Mouse (Mus musculus): Measurements from ENCODE around the gene Acot11. TPM values are rescaled to one million over a fixed set of nuclear protein-coding genes. Genes with fewer than 3 reads are reported as not detected.

Gene Acot11
- polyA plus RNA-seq, 1 experiment from 2014 or later = 5.0 TPM

DNA sequence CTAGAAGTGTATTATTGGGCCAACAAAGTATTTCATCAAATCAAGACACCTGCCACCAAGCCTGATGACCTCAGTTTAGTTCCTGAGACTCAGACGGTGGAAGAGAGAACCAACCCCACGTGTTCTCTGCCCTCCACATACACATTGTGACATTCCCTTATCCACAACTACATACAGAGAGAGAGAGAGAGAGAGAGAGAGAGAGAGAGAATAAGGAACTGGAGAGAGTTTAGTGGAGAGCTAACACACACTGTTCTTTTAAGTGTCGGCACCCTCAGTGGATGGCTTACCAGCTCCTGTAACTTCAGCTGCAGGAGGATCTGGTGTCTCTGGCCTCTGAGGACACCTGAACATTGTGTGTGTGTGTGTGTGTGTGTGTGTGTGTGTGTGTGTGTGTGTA is 2.5 kb upstream of the Acot11 start:
- H3K9ac ChIP-seq (ENCODE audit: low read length) = no peak overlapping the region
- H3K4me3 ChIP-seq (ENCODE audit: control insufficient read depth in 1 of 2, insufficient read depth in 1 of 2, low read depth in 1 of 2, low read length in 2 of 2) = no peak overlapping the region
- no peaks in the 10 kb centered on the region for H3K36me3 ChIP-seq (ENCODE audit: control insufficient read depth, insufficient read depth, low read length)
- WGBS = 63% methylated on average over 3 of the region's 3 CpGs
- H3K9me3 ChIP-seq (ENCODE audit: control insufficient read depth, low read length) = 0 out of 2 replicates have a peak, but pooled peaks cover 4% of the 10 kb centered on the region
- no peak overlapping the region for H3K4me2 ChIP-seq (ENCODE audit: low read length)
- H3K27ac ChIP-seq (replicated peaks in 1 of 2; ENCODE audit: control insufficient read depth in 1 of 2, insufficient read depth in 1 of 2, low read depth in 2 of 2, low read length in 2 of 2) = no peak overlapping the region
- peaks cover 3% of the 10 kb centered on the region for H3K27me3 ChIP-seq (ENCODE audit: control insufficient read depth, insufficient read depth, low read length)
- peaks cover 8 to 9% of the 10 kb centered on the region in 2 experiments; a peak in 2 of 4 replicates for H3K4me1 ChIP-seq (ENCODE audit: control insufficient read depth in 2 of 2, insufficient read depth in 2 of 2, low read length in 2 of 2)
- no peak for ATAC-seq (ENCODE audit: insufficient number of reproducible peaks, insufficient read depth, low FRiP score, low read depth)

DNA sequence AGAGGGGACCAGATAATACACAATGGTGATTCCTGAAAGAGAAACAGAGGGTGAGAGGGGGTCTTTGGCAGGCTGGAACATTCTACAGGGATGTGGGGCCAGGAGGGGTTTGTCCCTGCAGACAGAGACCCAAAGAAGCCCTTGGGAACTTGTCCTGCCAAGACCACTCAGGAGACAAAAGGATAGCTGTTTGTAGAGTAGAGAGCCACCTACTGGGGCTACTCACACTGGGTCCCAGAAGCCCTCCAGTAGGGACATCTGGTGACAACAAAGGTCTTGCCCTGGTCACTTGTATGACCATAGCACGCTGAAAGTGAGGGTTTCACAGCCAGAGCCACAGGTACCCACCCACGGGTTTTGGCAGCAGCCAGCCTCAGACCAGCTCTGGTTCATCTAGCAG is 1.1 kb upstream of the Acot11 start:
- 42% methylated on average over 2 of the region's 2 CpGs for WGBS
- no peak overlapping the region for H3K4me2 ChIP-seq (ENCODE audit: low read length)
- 0 out of 2 replicates have a peak, but pooled peaks cover 4% of the 10 kb centered on the region for H3K9me3 ChIP-seq (ENCODE audit: control insufficient read depth, low read length)
- no peak for ATAC-seq (ENCODE audit: insufficient number of reproducible peaks, insufficient read depth, low FRiP score, low read depth)
- no peak overlapping the region for H3K9ac ChIP-seq (ENCODE audit: low read length)
- no peaks in the 10 kb centered on the region for H3K36me3 ChIP-seq (ENCODE audit: control insufficient read depth, insufficient read depth, low read length)
- H3K27ac ChIP-seq (replicated peaks in 1 of 2; ENCODE audit: control insufficient read depth in 1 of 2, insufficient read depth in 1 of 2, low read depth in 2 of 2, low read length in 2 of 2) = no peak overlapping the region
- H3K4me3 ChIP-seq (ENCODE audit: control insufficient read depth in 1 of 2, insufficient read depth in 1 of 2, low read depth in 1 of 2, low read length in 2 of 2) = no peak overlapping the region
- H3K4me1 ChIP-seq (ENCODE audit: control insufficient read depth in 2 of 2, insufficient read depth in 2 of 2, low read length in 2 of 2) = peaks cover 8 to 9% of the 10 kb centered on the region in 2 experiments; a peak in 2 of 4 replicates
- H3K27me3 ChIP-seq (ENCODE audit: control insufficient read depth, insufficient read depth, low read length) = peaks cover 3% of the 10 kb centered on the region

DNA sequence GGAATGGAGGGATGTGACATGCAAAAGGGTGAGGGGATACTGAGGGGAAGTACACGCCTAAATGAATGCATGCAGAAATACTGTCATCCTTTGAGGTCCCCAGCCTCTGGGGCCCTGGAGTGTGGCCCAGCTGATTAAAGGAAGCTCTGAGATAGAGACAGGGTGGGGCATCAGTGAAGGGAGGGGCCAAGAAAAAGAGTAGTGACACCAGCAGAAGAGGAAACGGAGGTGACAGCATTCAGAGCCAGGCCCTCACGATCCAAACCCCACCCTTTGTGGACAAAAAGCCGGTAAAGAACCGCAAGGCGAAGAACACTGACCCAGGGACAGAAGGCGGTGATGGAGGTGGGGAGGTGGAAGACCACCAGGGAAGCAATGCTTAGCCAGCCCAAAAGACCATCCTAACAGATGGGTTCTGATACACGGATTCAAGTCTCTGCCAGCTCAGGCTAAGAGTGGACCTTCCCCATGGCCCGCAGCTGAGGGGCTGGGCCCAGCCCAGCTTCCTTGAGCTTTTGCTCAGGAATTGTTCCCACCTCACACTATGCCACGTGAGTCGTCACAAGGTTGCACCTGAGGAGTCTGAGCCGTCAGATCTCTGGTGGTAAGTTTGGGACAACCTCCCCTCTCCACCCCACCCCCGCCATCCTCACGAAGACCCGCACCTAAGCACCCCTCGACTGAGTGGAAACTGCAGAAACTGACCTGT is 443 bp downstream of the Acot11 start:
- Histone ChIP-seq H3K27me3 (ENCODE audit: control insufficient read depth, insufficient read depth, low read length) (peaks cover 3% of the 10 kb centered on the region), H3K9me3 (ENCODE audit: control insufficient read depth, low read length) (no peaks in the 10 kb centered on the region), H3K9ac (ENCODE audit: low read length) (peak overlapping the region; percentile 71), H3K27ac (replicated peaks in 1 of 2; ENCODE audit: control insufficient read depth in 1 of 2, insufficient read depth in 1 of 2, low read depth in 2 of 2, low read length in 2 of 2) (no peak overlapping the region; a peak in 1 of 4 replicates), H3K4me2 (ENCODE audit: low read length) (peak overlapping the region; percentile 66), H3K36me3 (ENCODE audit: control insufficient read depth, insufficient read depth, low read length) (no peaks in the 10 kb centered on the region), H3K4me1 (ENCODE audit: control insufficient read depth in 2 of 2, insufficient read depth in 2 of 2, low read length in 2 of 2) (peaks cover 14 to 17% of the 10 kb centered on the region in 2 experiments; a peak in 3 of 4 replicates), H3K4me3 (ENCODE audit: control insufficient read depth in 1 of 2, insufficient read depth in 1 of 2, low read depth in 1 of 2, low read length in 2 of 2) (peak overlapping the region; percentile 34 to 37)
- 30% methylated on average over 16 of the region's 16 CpGs for WGBS
- no peak; the same call in 1 of the 2 replicates for ATAC-seq (ENCODE audit: insufficient number of reproducible peaks, insufficient read depth, low FRiP score, low read depth)

DNA sequence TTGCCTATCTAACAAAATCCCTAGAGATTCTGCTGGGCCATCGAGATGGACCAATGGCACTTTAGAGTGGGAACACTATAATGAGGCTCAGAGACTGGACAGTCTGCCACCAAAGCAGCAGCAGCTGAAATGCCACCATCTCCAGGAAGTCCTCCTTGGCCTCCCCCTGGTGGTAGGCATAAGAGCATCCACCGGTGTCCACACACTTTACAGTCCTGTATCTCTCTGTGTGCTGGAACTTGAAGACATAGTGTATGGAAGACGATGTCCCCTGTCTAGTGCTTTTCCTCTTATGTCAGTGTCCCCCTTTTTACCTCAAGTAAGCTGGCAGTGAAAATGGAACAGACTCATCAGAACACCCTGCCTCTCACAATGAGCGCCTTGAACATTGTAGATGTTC is 1.0 kb downstream of the Acot11 start:
- Histone ChIP-seq H3K4me3 (ENCODE audit: control insufficient read depth in 1 of 2, insufficient read depth in 1 of 2, low read depth in 1 of 2, low read length in 2 of 2) (no peak overlapping the region), H3K4me1 (ENCODE audit: control insufficient read depth in 2 of 2, insufficient read depth in 2 of 2, low read length in 2 of 2) (peaks cover 16 to 23% of the 10 kb centered on the region in 2 experiments), H3K9me3 (ENCODE audit: control insufficient read depth, low read length) (no peaks in the 10 kb centered on the region), H3K36me3 (ENCODE audit: control insufficient read depth, insufficient read depth, low read length) (no peaks in the 10 kb centered on the region), H3K9ac (ENCODE audit: low read length) (no peak overlapping the region), H3K27ac (replicated peaks in 1 of 2; ENCODE audit: control insufficient read depth in 1 of 2, insufficient read depth in 1 of 2, low read depth in 2 of 2, low read length in 2 of 2) (no peak overlapping the region), H3K27me3 (ENCODE audit: control insufficient read depth, insufficient read depth, low read length) (peaks cover 3% of the 10 kb centered on the region), H3K4me2 (ENCODE audit: low read length) (peak overlapping the region; percentile 66)
- 81% methylated on average over 4 of the region's 4 CpGs for WGBS
- no peak for ATAC-seq (ENCODE audit: insufficient number of reproducible peaks, insufficient read depth, low FRiP score, low read depth)

DNA sequence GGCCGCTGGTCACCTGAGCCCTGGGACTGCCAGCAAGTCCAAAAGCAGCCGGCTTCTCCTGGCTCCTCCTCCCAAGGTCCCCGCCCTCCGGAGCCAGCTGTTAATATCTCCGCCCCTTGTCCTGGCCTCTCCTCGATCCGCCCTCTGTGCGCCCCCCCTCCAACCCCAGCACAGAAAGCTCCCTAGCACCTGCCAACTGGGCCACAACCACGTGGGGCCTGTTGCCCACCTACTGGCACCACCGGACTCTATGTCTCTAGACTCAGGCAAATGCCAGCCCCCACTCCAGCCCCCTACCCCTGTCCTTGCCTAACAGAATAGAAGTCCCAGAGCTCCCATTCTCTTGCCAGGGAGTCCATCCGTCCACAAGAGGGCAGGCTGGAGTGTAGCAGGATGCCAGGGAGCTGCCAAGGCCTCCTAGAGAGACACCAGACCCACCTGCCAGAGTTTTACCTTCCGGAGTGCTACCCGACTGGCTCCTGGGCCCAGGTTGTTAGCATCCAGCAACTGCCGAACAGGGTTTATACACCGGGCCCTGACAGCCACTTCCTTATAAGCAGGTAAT is 4.9 kb downstream of the Acot11 start:
- Histone ChIP-seq H3K4me2 (ENCODE audit: low read length) (peak overlapping the region; percentile 62), H3K9ac (ENCODE audit: low read length) (peak overlapping the region; percentile 62), H3K9me3 (ENCODE audit: control insufficient read depth, low read length) (no peaks in the 10 kb centered on the region), H3K4me1 (ENCODE audit: control insufficient read depth in 2 of 2, insufficient read depth in 2 of 2, low read length in 2 of 2) (peaks cover 14 to 28% of the 10 kb centered on the region in 2 experiments), H3K4me3 (ENCODE audit: control insufficient read depth in 1 of 2, insufficient read depth in 1 of 2, low read depth in 1 of 2, low read length in 2 of 2) (peak overlapping the region; percentile 24 to 31), H3K36me3 (ENCODE audit: control insufficient read depth, insufficient read depth, low read length) (no peaks in the 10 kb centered on the region), H3K27me3 (ENCODE audit: control insufficient read depth, insufficient read depth, low read length) (no peaks in the 10 kb centered on the region; the same call in 1 of the 2 replicates), H3K27ac (replicated peaks in 1 of 2; ENCODE audit: control insufficient read depth in 1 of 2, insufficient read depth in 1 of 2, low read depth in 2 of 2, low read length in 2 of 2) (no peak overlapping the region; a peak in 2 of 4 replicates)
- whole genome bisulfite sequencing = 8% methylated on average over 15 of the region's 15 CpGs
- ATAC-seq (ENCODE audit: insufficient number of reproducible peaks, insufficient read depth, low FRiP score, low read depth) = peak; percentile 81

DNA sequence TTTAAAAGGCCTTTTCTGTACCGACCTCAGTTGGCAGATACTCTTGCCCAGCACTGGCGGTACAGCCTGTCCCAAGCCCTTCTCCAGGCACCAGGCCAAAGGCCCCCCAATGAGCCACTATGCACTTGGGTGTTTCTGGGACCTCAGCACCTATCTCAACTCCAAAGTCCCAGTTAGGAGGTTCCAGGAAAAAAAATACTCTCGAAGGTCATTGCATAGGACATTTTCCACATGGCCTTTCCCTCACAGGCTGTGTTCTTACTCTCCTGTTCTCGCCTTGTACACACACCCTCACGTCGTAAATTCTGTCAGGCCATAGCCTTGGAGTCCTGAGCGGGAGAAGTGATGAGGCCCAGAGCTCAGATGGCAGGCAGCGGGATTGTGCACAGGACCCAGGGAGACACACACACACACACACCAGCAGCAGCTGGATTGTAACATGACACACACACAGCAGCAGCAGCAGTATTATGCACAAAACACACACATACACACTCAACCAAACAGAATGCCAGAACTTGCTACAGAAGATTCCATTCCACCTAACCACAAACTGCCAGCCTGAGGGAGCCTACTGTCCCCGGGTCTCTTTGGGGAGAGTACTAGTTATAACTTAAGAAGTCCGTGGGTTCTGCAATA is 5.8 kb downstream of the Acot11 start:
- H3K9ac ChIP-seq (ENCODE audit: low read length) = peak overlapping the region; percentile 62
- no peak for ATAC-seq (ENCODE audit: insufficient number of reproducible peaks, insufficient read depth, low FRiP score, low read depth)
- H3K4me1 ChIP-seq (ENCODE audit: control insufficient read depth in 2 of 2, insufficient read depth in 2 of 2, low read length in 2 of 2) = peaks cover 9 to 22% of the 10 kb centered on the region in 2 experiments
- 33% methylated on average over 10 of the region's 10 CpGs for WGBS
- H3K4me3 ChIP-seq (ENCODE audit: control insufficient read depth in 1 of 2, insufficient read depth in 1 of 2, low read depth in 1 of 2, low read length in 2 of 2) = peak overlapping the region; percentile 24 to 31; a peak in 3 of 4 replicates
- H3K27ac ChIP-seq (replicated peaks in 1 of 2; ENCODE audit: control insufficient read depth in 1 of 2, insufficient read depth in 1 of 2, low read depth in 2 of 2, low read length in 2 of 2) = peak overlapping the region; percentile 48 to 61
- H3K9me3 ChIP-seq (ENCODE audit: control insufficient read depth, low read length) = no peaks in the 10 kb centered on the region
- peak overlapping the region; percentile 62 for H3K4me2 ChIP-seq (ENCODE audit: low read length)
- no peaks in the 10 kb centered on the region for H3K36me3 ChIP-seq (ENCODE audit: control insufficient read depth, insufficient read depth, low read length)
- no peaks in the 10 kb centered on the region; the same call in 1 of the 2 replicates for H3K27me3 ChIP-seq (ENCODE audit: control insufficient read depth, insufficient read depth, low read length)

DNA sequence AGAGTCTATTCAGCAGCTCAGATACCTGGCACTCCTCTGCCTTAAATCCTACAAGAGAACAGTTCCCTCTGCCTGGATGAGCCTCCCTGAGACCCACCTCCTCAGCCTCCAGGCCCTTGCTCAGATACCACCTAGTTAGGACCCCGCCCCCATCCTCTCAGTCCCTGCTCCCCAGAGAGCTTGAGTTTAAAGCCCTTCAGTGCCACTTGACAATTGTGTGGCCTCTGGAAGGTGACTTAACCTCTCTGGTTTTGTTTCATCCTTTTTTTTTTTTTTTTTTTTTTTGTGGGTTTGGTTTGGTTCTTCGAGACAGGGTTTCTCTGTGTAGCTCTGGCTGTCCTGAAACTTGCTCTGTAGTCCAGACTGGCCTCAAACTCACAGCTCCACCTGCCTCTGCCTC is 9.5 kb downstream of the Acot11 start:
- Histone ChIP-seq H3K9me3 (ENCODE audit: control insufficient read depth, low read length) (no peaks in the 10 kb centered on the region), H3K27ac (replicated peaks in 1 of 2; ENCODE audit: control insufficient read depth in 1 of 2, insufficient read depth in 1 of 2, low read depth in 2 of 2, low read length in 2 of 2) (no peak overlapping the region)
- WGBS = 84% methylated on average over 2 of the region's 2 CpGs

More for the DNA sequence above, 9.5 kb downstream of the Acot11 start:
- no peak overlapping the region for H3K9ac ChIP-seq (ENCODE audit: low read length)
- no peak for ATAC-seq (ENCODE audit: insufficient number of reproducible peaks, insufficient read depth, low FRiP score, low read depth)
- H3K4me3 ChIP-seq (ENCODE audit: control insufficient read depth in 1 of 2, insufficient read depth in 1 of 2, low read depth in 1 of 2, low read length in 2 of 2) = no peak overlapping the region
- H3K4me1 ChIP-seq (ENCODE audit: control insufficient read depth in 2 of 2, insufficient read depth in 2 of 2, low read length in 2 of 2) = peaks cover 9 to 26% of the 10 kb centered on the region in 2 experiments; a peak in 3 of 4 replicates
- no peaks in the 10 kb centered on the region for H3K27me3 ChIP-seq (ENCODE audit: control insufficient read depth, insufficient read depth, low read length)
- H3K4me2 ChIP-seq (ENCODE audit: low read length) = no peak overlapping the region
- no peaks in the 10 kb centered on the region for H3K36me3 ChIP-seq (ENCODE audit: control insufficient read depth, insufficient read depth, low read length)

Data from heart, embryonic 14.5 days (tissue).